Mouse (Mus musculus): ENCODE measurements at regions not wholly inside any gene's neighbourhood (a gene's known extent, or its start where the extent isn't known, plus 50 kb on each side); places are given as distances from the start of the nearest gene placed in this dataset.

DNA sequence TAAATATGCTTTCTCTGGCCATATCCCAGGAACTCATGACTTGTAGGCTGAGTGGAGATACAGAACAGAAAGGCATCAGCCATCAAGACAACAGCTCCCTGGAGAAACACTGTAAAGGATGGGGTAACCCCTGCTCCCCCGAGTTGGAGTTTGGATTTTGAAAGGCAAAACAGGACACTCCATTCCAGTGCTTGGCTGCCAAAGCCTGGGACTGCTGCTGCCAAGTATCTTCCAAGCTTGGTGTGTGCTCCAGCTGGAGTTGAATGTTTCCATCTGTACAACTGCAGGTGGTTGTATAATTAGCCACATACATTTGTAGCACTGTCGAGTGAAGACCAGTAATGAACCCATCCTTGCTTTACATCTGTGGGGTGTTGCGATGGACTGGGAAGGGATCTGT lies 62.1 kb downstream of the 4933412E24Rik start:
- peak in 1 of 2 experiments; percentile 62 for DNase-seq

GRCm38 (mm10) chr15:59953857-59954256 lies 62.6 kb downstream of the 4933412E24Rik start:
- DNase-seq = no peak

DNA sequence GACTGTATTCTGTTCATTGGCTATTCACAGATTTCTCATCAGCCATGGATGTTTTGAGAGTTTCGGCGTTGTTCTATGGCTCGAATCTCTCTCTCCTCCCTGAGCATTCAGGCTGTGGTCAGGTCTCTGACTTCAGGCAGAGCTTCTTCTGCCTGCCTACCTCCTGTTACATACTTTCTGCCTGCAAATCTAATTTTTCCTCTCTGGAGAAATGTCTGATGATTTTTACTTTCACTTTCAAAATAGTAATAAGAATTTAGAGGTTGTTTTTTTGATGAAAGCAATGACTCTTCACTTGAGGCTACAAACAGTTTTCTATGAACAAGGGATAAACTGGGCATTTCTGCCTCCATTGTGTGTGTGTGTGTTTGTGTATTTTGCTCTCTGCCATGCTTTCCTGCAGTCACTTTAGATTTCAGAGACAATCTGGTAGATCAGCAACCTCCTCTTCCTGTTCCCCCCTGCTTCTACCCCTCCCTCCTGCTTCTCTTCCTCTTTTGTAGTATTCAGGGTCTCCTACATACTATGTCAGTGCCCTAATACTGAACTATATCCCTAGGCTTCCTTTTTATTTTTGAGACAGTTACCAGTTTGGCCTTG lies 65.7 kb downstream of the 4933412E24Rik start:
- DNase-seq = no peak

- DNase-seq = no peak
Measured at GRCm38 (mm10) chr15:59945208-59945607, 71.2 kb downstream of the 4933412E24Rik start.

DNA sequence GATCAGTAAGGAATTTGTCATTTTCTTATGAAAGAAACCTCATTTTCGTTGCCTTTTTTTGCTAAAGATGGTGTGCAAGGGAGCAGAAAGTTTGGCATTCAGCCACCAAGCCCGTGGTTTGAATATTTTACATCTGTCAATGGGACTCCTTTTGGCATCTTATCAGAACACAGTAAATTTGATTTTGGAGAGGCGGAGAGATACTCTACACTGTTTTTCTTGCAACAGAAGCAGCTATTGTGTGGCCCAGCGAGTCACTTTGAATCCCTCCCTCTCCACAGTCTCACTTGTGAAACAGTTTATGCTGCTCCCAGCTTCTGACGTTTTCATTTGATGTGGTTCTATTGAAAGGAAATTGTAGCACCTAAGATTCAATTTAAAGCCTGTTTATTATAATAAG lies 79.9 kb downstream of the 4933412E24Rik start:
- peak in 1 of 2 experiments; percentile 20 for DNase-seq

- no peak for DNase-seq
Measured at GRCm38 (mm10) chr15:59913860-59914259, 102.6 kb downstream of the 4933412E24Rik start.

- no peak for DNase-seq
Measured at GRCm38 (mm10) chr15:59908300-59908699, 108.1 kb downstream of the 4933412E24Rik start.

DNA sequence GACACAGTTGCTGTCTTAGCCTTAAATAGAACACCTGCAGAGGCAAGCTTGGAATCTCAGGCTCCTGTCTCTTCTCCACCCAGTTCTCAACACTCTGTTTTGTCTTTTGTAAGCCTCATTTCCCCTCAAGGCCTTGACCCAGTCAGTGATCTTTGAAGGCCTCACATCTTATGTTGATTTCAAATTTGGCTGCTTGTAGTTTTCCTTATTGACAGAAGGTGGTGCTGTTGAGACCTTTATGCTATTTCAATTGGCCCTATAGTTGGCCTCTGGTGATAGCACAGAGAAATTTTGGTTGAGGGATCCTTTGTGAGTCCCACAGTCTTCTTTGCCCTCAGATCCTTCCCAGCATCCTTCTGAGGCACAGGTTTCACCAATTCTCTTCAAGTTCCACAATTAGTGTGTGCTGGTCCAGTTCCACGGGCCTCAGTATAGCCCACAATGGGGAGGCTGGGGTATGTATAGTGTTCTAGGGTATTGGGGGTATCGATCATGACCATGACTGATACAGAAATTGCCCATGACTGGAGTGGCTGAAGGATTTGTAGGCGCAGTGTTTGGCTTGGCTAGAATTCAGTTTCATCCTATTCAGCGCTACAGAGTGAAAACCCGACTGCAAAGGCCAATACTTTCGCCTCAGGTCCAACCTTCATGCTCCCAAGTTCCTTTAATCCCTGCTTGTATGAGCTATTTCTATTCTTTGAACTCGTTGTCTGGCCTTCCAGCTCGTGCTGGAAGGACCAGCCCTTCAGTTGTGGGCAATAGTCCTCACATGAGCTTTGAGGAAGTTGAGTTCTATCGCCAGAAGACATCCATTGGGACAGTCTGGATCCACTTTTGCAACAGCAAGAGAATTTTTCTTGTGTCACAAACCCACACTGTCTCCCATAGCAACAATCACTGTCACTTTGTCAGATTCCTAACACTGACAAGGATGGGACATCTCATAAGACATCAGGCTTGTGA lies 110.3 kb downstream of the 4933412E24Rik start:
- DNase-seq = no peak

GRCm38 (mm10) chr15:59904741-59905140 lies 111.7 kb downstream of the 4933412E24Rik start:
- no peak for DNase-seq

DNA sequence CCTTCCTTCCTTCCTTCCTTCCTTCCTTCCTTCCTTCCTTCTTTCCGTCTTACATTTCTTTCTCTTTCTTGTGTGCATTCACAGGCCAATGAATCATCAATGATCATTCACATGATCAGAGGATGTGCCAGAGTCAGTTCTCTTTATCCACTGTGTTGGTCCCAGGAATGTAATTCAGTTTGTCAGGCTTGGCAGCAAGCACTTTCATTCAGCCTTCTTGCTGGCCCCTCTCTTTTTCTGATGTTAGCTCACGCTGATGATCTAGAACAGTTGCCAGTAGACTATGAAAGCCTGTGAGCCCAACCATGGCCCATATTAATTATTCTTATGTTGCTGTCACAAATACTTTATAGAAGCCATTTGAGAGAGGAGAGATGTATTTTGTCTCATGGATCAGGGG lies 127.4 kb downstream of the 4933412E24Rik start:
- DNase-seq = no peak

DNA sequence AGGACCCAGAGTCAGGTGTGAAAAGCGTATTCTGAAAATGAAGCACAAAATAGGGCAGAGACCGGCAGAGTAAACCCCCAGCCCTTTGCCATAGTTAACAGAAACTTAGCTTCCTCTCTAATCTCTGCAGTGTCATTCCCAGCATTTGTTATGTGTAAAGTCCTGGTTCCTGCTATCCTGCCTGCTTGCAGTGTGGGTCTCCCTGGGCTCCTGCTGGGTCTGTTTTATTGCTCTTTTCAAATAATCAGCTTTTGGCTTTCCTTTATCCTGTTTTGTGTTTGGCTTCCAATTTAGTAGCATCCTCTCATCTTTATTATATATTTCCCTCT lies 128.3 kb downstream of the 4933412E24Rik start:
- no peak for DNase-seq

GRCm38 (mm10) chr15:59887381-59888130 lies 128.9 kb downstream of the 4933412E24Rik start:
- DNase-seq = no peak

DNA sequence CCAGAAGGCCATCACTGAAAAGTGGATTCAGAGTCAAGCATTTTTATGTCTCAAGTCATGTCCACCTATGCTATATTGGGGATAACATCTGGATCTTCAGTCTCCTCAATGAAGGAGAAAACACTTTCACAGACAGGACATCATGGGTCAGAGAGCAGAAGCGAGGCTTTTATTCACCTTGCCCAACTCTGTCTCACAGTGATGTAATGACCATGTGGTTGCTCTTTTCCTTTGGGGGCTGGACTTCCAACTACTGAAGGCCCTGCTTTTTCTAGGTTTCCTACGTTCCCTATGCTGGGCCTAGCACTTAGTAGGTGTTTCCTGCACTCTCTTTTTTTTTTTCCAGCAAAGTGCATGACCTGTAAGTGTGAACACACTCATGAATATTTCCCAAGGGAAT lies 130.4 kb downstream of the 4933412E24Rik start:
- DNase-seq = no peak

DNA sequence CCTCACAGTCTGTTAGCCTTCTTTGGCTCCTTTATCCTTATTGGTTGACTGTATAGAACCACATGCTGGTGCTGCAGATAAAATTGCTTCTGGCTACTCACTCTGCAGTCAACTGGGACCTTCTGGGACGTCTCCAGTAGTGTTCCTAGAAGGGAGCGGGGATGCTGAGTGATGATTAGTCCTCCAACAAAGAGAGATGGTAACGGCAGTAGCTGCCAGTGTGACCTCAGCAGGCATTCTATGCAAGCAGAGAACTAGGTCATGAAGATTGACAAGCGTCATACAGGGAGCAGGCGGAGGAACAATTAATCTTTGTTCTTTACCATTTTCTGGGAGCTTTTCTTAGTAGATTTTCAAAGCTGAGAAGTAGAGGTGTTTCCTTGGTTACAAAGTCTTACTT lies 134.0 kb downstream of the 4933412E24Rik start:
- DNase-seq = no peak

GRCm38 (mm10) chr15:59880426-59880825 lies 136.0 kb downstream of the 4933412E24Rik start:
- DNase-seq = no peak

DNA sequence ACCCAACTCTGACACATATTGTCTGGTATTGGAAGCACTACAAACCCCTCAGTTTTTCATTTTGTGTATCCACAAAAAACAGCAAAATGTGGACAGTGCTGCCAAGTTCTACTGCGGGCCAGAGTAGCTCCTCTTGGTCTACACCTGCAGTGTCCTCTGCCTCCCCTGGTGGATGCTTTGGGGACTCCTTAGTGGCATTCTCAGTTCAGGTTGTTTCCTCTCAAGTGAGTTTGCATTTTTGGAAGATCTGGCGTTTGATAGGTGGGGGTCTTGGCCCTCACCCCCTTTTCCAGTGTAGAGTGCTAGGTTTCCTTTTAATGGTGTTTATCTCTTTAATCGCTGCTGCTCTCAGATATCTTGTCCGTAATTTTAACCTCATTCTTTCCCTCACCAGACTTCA lies 137.1 kb downstream of the 4933412E24Rik start:
- peak in 1 of 2 experiments; percentile 26 for DNase-seq

- no peak for DNase-seq
Measured at GRCm38 (mm10) chr15:59876279-59876742, 140.1 kb downstream of the 4933412E24Rik start.

DNA sequence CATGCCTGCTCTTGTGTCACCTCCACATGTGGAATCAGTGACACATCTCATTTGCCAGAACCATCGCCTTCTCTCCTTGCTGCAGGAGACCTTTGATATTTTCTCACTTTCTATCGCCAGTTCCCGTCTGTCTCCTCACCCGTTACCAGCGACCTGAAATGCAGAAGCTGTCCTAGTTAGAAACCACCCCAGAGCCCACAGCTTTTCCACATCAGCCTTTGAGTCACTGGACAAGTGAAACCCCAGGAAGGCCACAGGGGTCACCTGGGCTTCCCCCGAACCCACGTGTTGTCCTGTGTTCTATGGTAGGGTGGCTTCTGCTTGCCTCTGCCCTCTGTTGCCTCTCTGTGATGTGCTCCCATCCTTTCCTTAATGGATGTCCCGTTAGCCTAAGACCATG lies 149.7 kb downstream of the 4933412E24Rik start:
- DNase-seq = peak; percentile 38 to 42

- peak; percentile 39 to 40 for DNase-seq
Measured at GRCm38 (mm10) chr15:59864746-59865499, 151.5 kb downstream of the 4933412E24Rik start.

DNA sequence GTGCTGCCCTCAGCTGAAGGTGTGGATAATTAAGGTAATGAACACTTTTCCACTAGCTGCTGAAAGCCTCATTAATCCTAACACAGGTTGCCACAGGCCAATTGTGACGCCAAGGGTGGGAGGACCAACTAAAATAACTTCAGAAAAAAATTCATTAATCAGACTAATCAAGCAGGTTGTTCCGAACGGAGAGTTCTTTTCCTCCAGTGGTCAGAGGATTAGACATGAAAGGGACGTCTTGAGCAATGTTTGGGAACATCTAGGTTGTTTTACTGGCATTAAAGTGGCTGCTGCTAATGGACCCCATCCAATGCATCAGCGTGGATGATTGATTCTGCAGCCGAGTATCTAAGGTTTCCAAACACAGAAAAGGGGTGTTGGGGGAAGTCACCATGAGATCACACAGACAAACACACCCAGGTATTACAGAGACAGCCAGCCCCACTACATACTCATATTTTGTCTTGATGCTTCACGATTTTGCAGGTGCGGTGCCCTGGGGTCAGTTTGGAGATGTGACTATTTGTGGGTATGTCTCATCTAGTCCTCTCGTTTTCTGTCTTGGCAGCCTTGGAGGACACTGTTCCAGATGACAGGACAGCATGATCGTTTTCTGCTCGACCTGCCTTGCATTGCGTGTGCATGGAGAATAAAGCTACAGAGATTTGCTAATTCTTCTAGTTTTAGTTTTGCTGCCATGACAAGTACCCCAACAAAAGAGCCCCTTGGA lies 164.0 kb downstream of the 4933412E24Rik start:
- DNase-seq = no peak

DNA sequence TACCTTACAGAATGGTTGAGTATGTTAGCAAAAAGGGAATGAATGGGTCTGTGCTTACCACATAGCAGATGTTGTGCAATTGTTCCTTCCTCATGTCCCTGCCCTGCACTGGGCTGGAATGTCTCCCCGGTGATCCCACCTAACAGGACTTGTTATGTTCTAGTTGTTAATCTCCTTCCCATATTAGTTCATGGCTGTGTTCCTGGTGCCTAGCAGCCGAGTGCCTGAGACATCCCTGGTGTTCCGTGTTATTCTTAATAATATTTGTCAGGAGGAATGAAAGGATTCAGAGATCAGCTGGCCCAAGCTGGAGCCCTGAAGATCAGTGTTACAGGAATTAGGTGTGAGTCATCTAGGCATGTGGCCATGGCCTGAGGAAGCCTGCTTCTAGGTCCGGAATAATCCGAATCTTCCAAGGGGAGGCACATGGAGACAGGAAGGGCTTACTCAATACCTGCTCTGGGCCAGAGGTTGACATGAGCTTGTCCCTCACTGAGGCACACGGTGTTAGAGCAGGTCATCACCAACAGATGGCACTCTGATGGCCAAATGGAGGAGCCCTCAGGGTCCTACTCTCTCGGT lies 171.2 kb downstream of the 4933412E24Rik start:
- DNase-seq = no peak

GRCm38 (mm10) chr15:59836631-59837030 lies 179.8 kb downstream of the 4933412E24Rik start:
- no peak for DNase-seq

Measured in lung, postnatal 4 days (tissue).